Mouse (Mus musculus) neural tube, embryonic 14.5 days (tissue): ENCODE data around the gene Tmem176b. TPM values are rescaled to one million over a fixed set of nuclear protein-coding genes. Genes with fewer than 3 reads are reported as not detected.

Source experiments
- ATAC-seq: fragments of 200-750 bp; cut with Nextera tagmentation; 2 replicates; pipeline ENCODE4 v1.8.0; 2017; ENCODE audit warnings: low read depth, mild to moderate bottlenecking, moderate TSS enrichment, moderate library complexity
- H3K27ac ChIP-seq: fragments of 300-500 bp; sonication (generic); 2 replicates; pipeline ENCODE4 v1.5.1; 2014; ENCODE audit warnings: low read depth, mild to moderate bottlenecking, control low read depth, low read length, moderate library complexity, mixed read lengths
- H3K27me3 ChIP-seq: fragments of 300-500 bp; sonication (generic); 2 replicates; pipeline ENCODE4 v1.6.1; 2014; ENCODE audit warnings: low read length; ENCODE audit not compliant: control insufficient read depth, insufficient read depth
- H3K36me3 ChIP-seq: fragments of 300-500 bp; sonication (generic); 2 replicates; pipeline ENCODE4 v1.6.1; 2014; ENCODE audit warnings: low read length, mixed read lengths; ENCODE audit not compliant: control insufficient read depth, insufficient read depth
- H3K4me1 ChIP-seq: fragments of 300-500 bp; sonication (generic); 2 replicates; pipeline ENCODE4 v1.6.1; 2014; ENCODE audit warnings: low read length; ENCODE audit not compliant: control insufficient read depth, insufficient read depth
- H3K4me2 ChIP-seq: fragments of 300-500 bp; sonication (generic); 2 replicates; pipeline ENCODE4 v1.6.1; 2014; ENCODE audit warnings: mild to moderate bottlenecking, low read depth, low read length, control low read depth
- H3K4me3 ChIP-seq: fragments of 300-500 bp; sonication (generic); 2 replicates; pipeline ENCODE4 v1.5.1; 2014; ENCODE audit warnings: low read depth, low read length, control low read depth, mixed read lengths
- H3K9ac ChIP-seq: fragments of 300-500 bp; sonication (generic); replicated peaks from 2 replicates; pipeline ENCODE4 v1.6.1; 2014; ENCODE audit warnings: low read depth, mild to moderate bottlenecking, control low read depth, low read length, mixed read lengths
- H3K9me3 ChIP-seq: fragments of 300-500 bp; sonication (generic); 2 replicates; pipeline ENCODE4 v1.6.1; 2016; ENCODE audit warnings: low read length; ENCODE audit not compliant: control insufficient read depth
- WGBS: fragments of 180-500 bp; shearing (Covaris S2); extraction: QIAGEN DNeasy Blood & Tissue Kit; methylation state at CpG from one replicate; pipeline ENCODE4 v1.1.7; 2014; 5-methylcytosine and 5-hydroxymethylcytosine counted together
- polyA plus RNA-seq: library from polyadenylated mRNA; unstranded; fragments of >200 nt; fragmentation: Nextera tagmentation; extraction: Ambion mirVana; gene quantifications from 2 replicates; pipeline ENCODE4 v1.2.1, GENCODE M21; 2014

The Tmem176b gene
- polyA plus RNA-seq, 1 experiment from 2014 or later, result 88.1 TPM

DNA sequence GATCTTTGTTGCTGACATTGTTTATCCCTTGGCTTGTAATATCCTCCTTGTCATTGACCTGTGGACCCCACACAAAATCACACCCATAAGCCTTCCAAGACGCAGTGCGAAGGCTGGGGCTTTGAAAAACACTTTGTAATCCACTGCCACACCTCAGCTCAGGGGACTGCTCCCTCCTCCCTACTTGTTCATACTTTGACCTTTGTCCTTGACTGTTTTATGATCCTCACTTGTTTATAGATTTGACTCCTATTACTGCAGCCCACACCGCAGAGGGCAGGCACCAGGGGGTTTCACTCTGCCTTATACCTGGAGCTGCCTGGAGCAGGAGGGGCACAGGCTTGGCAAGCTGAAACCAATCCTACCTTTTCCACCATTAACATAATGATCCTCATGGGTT is 23.4 kb upstream of the Tmem176b start:
- no peaks in the 10 kb centered on the region for H3K9me3 ChIP-seq
- no peak overlapping the region for H3K27ac ChIP-seq
- 46% methylated on average over 3 of the region's 3 CpGs for WGBS
- ATAC-seq, result no peak
- no peaks in the 10 kb centered on the region for H3K36me3 ChIP-seq
- no peaks in the 10 kb centered on the region for H3K4me1 ChIP-seq
- H3K27me3 ChIP-seq, result no peaks in the 10 kb centered on the region; the same call in 1 of the 2 replicates
- H3K4me3 ChIP-seq, result no peak overlapping the region
- no peak overlapping the region for H3K9ac ChIP-seq
- H3K4me2 ChIP-seq, result no peak overlapping the region

DNA sequence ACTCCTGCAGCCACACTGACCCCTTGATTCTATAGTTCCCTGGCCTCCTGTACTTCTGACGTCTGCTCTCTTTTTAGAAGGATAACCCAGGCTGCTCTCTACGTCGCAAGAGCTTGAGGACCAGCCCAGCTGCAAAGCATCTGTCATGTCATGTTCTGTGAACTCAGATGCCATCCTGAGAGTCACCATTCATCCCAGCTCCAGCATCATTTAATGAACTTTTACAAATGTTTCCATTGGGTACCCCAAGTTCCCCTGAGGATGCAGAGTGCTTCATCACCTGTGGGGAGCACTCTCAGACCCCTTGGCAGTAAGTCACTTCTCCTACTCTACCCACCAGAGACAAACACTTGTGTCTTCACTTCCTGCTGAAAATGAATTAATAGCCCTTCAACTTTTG is 22.9 kb upstream of the Tmem176b start:
- ATAC-seq, result no peak
- no peak overlapping the region for H3K4me2 ChIP-seq
- H3K9ac ChIP-seq, result no peak overlapping the region
- H3K36me3 ChIP-seq, result no peaks in the 10 kb centered on the region
- H3K27ac ChIP-seq, result no peak overlapping the region
- 56% methylated on average over 3 of the region's 3 CpGs for WGBS
- H3K27me3 ChIP-seq, result no peaks in the 10 kb centered on the region; the same call in 1 of the 2 replicates
- no peaks in the 10 kb centered on the region for H3K9me3 ChIP-seq
- no peak overlapping the region for H3K4me3 ChIP-seq
- H3K4me1 ChIP-seq, result no peaks in the 10 kb centered on the region

DNA sequence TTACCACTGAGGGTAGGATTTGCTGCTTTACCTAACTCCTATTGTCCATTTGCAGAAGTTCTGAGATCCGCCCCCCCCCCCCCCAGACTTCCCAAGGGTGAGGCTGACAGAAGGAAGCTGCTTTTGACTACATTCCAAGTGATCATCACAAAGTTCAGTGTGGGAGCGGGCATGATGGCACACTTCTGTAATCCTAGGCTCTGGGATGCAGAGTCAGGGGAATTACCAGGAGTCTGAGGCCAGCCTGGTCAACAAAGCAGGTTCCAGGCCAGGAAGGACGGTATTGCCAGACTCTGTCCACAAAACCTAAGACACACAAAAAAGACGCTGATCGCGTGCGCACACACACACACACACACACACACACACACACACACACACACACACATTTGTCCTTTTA is 22.2 kb upstream of the Tmem176b start:
- H3K36me3 ChIP-seq, result no peaks in the 10 kb centered on the region
- no peak overlapping the region for H3K9ac ChIP-seq
- ATAC-seq, result no peak
- no peaks in the 10 kb centered on the region; the same call in 1 of the 2 replicates for H3K27me3 ChIP-seq
- no peak overlapping the region for H3K4me2 ChIP-seq
- H3K4me3 ChIP-seq, result no peak overlapping the region
- no peak overlapping the region for H3K27ac ChIP-seq
- no peaks in the 10 kb centered on the region for H3K9me3 ChIP-seq
- H3K4me1 ChIP-seq, result no peaks in the 10 kb centered on the region
- 95% methylated on average over 7 of the region's 7 CpGs for WGBS

DNA sequence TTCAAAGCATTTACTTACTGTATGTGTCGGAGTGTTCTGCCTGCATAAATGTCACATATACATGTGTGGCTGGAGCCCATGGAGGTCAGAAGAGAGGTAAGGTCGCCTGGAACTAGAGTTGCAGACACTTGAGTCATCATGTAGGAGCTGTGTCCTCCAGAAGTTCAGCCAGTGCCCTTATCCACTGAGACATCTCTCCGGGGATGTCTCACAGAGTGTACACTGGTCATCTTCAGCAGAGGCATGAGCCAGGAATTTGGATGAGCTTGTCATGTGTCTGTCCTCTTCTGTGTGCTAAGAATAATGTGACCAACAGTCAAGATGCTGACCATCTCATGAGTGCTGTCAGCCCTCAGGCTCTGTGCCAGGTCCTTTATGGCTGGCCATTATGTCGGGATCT is 21.5 kb upstream of the Tmem176b start:
- 73% methylated on average over 4 of the region's 4 CpGs for WGBS
- H3K9me3 ChIP-seq, result no peaks in the 10 kb centered on the region
- no peaks in the 10 kb centered on the region for H3K36me3 ChIP-seq
- H3K27me3 ChIP-seq, result no peaks in the 10 kb centered on the region; the same call in 1 of the 2 replicates
- H3K4me2 ChIP-seq, result no peak overlapping the region
- H3K4me3 ChIP-seq, result no peak overlapping the region
- ATAC-seq, result no peak
- H3K27ac ChIP-seq, result no peak overlapping the region
- H3K4me1 ChIP-seq, result no peaks in the 10 kb centered on the region
- H3K9ac ChIP-seq, result no peak overlapping the region

DNA sequence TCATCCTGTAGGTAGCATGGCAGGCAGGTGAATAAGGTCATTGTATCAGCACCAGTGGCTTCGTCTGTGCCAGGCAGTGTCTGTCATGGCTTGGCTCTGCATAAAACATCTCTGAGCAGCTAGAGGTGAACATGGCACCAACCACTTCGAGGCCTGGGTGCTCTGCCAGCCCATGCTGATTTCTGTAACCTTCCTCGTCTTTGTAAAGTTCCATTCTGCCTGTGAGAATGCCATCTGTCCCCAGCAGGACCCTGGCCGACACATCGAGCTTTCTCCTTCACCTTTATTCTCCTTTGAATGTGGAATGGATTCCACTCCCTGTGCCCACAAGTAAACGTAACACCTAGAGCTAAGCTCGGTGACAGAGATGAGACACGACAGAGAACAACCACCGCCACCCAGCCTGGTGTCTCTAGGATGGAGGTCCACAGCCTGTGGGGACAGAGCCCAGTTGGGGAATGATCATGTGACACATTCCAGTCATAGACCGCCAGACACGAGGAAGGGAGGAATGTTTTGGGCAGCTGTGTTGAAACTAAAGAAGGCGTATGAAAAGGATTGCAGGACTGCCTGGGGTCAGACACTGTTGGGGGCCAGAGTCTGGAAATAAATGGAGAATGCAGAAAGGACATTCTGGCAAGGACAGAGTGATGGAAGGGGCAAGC is 20.5 kb upstream of the Tmem176b start:
- Histone ChIP-seq H3K4me3 (no peak overlapping the region), H3K9me3 (no peaks in the 10 kb centered on the region), H3K4me2 (no peak overlapping the region), H3K27me3 (no peaks in the 10 kb centered on the region; the same call in 1 of the 2 replicates), H3K36me3 (no peaks in the 10 kb centered on the region), H3K4me1 (no peaks in the 10 kb centered on the region), H3K9ac (no peak overlapping the region), H3K27ac (no peak overlapping the region)
- no peak for ATAC-seq
- WGBS, result 76% methylated on average over 12 of the region's 12 CpGs

DNA sequence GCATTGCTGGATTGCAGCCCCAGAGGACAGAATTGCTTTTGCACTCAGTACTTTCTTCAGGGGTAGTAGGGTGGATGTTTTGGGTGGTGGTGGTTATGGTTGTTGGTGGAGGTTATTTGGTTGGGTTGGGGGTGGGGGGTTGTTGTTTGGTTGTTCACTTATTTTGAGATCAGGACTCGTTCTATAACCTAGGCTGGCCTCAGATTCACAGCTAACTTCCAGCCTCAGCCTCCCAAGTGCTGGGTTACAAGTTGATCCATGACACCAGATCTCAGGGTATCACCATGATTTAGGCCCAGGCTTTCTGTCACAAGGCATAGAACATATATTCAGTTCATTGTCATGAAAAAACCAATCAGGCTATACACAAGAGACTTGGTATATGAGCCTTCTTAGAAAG is 19.6 kb upstream of the Tmem176b start:
- Histone ChIP-seq H3K4me3 (no peak overlapping the region), H3K9ac (no peak overlapping the region), H3K36me3 (no peaks in the 10 kb centered on the region), H3K27me3 (no peaks in the 10 kb centered on the region; the same call in 1 of the 2 replicates), H3K9me3 (no peaks in the 10 kb centered on the region), H3K27ac (no peak overlapping the region), H3K4me2 (no peak overlapping the region), H3K4me1 (no peaks in the 10 kb centered on the region)
- no peak for ATAC-seq
- 83% methylated on average over 1 of the region's 1 CpGs for WGBS

DNA sequence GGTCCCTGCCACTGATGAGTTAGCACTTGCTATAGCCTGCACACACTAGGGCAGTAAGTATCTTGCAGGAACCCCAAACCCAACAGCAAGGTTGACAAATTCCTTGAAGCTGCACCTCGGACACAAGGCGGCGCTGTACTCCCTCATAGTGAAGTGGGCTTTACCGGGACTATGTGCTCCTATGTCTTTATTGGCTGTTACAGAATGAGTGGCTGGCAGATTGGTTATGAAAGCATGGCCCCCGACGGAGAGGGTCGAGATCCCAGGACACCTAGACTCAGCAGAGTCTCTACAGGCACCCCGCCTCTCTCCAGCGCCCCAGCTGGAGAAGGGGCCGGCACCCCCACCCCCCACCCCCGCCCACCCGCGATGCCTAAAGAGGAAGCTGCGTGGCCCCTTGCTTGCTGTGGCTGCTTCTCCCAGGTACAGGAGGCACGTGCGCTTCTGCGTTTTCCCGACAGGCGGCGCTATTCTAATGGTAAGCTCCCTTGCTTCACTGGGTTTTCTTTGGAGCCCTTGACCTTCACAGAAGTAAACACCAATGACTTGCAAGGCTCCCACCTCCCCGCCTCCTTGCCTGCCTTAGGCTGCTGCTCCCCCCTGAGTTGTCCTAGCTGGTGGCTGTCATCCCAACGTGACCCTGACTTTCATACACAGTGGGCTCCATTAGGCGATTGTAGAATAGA is 19.0 kb upstream of the Tmem176b start:
- Histone ChIP-seq H3K27me3 (no peaks in the 10 kb centered on the region; the same call in 1 of the 2 replicates), H3K4me1 (no peaks in the 10 kb centered on the region), H3K9me3 (no peaks in the 10 kb centered on the region), H3K9ac (no peak overlapping the region), H3K36me3 (no peaks in the 10 kb centered on the region), H3K4me3 (no peak overlapping the region), H3K27ac (no peak overlapping the region), H3K4me2 (peak overlapping the region; percentile 12; the same call in 1 of the 2 replicates)
- ATAC-seq, result peak; percentile 58; the same call in 1 of the 2 replicates
- WGBS, result 15% methylated on average over 19 of the region's 23 CpGs

DNA sequence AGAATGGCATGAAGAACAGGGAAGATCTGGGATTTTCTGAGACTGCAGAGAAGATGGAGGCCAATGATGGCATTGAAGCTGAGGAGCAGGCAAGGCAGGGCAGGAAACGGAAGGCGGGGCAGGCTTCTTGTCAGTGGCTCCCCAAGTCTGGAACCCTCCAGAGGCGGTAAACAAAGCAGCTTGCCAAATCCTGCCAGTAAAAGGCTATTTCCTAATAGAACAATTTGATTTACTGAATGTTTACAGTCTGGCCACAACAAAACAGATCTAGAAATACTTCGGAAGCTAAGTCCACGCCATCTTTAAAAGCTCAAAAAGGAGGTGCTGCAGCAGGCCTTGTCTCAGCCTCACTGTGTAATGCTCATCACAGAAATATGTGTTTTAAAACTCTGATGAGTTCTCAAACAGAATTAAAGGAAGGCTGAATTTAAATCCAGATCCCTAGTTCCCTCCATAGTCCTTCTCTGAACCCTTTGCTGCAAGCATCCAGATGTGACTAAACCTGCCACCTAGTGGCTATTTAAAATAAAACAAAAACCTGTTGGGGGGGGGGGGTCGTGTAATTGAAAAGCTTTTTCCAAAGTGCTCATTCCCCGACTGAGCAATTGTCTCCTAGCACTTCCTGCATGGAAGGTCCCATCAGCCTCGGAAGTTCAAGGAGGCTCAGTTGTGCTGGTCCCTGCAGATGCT is 16.5 kb upstream of the Tmem176b start:
- Histone ChIP-seq H3K36me3 (no peaks in the 10 kb centered on the region), H3K4me3 (no peak overlapping the region), H3K27ac (no peak overlapping the region), H3K9me3 (no peaks in the 10 kb centered on the region), H3K4me2 (no peak overlapping the region), H3K27me3 (no peaks in the 10 kb centered on the region), H3K9ac (no peak overlapping the region), H3K4me1 (no peaks in the 10 kb centered on the region)
- 61% methylated on average over 8 of the region's 8 CpGs for WGBS
- no peak for ATAC-seq

DNA sequence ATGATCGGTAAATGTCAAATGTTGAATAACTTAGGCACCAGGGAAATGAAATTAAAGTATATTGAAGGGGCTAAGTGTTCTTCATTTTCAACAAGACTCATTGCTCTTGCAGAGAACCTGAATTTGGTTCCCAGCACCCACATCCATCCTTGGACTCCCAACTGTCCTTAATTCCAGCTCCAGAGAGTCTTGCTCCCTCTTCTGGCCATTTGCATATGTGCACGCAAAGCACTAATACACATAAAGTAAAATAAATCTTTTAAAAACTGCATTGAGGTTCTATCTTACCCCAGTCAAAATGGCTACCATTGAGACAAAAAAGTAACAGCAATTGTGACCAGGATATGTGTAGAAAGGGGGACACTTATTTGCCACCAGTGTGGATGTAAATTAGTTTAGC is 12.9 kb upstream of the Tmem176b start:
- no peak overlapping the region for H3K9ac ChIP-seq
- H3K4me3 ChIP-seq, result no peak overlapping the region
- WGBS, result 95% methylated on average over 2 of the region's 2 CpGs
- no peaks in the 10 kb centered on the region for H3K9me3 ChIP-seq
- H3K4me1 ChIP-seq, result no peaks in the 10 kb centered on the region
- no peaks in the 10 kb centered on the region for H3K36me3 ChIP-seq
- H3K27ac ChIP-seq, result no peak overlapping the region
- no peaks in the 10 kb centered on the region for H3K27me3 ChIP-seq
- H3K4me2 ChIP-seq, result no peak overlapping the region
- ATAC-seq, result no peak
